Mouse (Mus musculus) megakaryocyte-erythroid progenitor cell, adult 5-6 weeks (primary cell): ENCODE results near the gene Fgfbp3. TPM values are rescaled to one million over a fixed set of nuclear protein-coding genes. Genes with fewer than 3 reads are reported as not detected.
"Not testable (repeated sequence)": the region's sequence is repeated elsewhere in the genome, so short reads cannot be mapped to it uniquely, and the experiment has no call there.

ENCODE experiments used
- ATAC-seq: replicated peaks from 2 replicates; pipeline ENCODE4 v1.8.0; 2016; ENCODE audit warnings: mild to moderate bottlenecking, inconsistent platforms; ENCODE audit not compliant: severe bottlenecking, poor library complexity, low FRiP score, low TSS enrichment
- total RNA-seq, 2 experiments: library from RNA; stranded (forward) in 1 of 2; stranded (reverse) in 1 of 2; fragments of 200-1000, 215-1000 nt in 1 of 2; fragments of >200 nt in 1 of 2; fragmentation: Nextera tagmentation in 1 of 2; gene quantifications; 2 replicates each; pipeline ENCODE4 v1.2.3; 2014 to 2017

The Fgfbp3 gene
- total RNA-seq, 2 experiments from 2014 or later: 5.2 to 6.0 TPM

- ATAC-seq: no peak
Measured at GRCm38 (mm10) chr19:36916206-36916605, 3.2 kb downstream of the Fgfbp3 start.

- ATAC-seq: no peak
Measured at GRCm38 (mm10) chr19:36913064-36913463, 6.4 kb downstream of the Fgfbp3 start.

GRCm38 (mm10) chr19:36910424-36911045 is 8.9 kb downstream of the Fgfbp3 start:
- ATAC-seq: no peak

- peak; percentile 84 for ATAC-seq
Measured at GRCm38 (mm10) chr19:36909676-36910292, 9.6 kb downstream of the Fgfbp3 start.

GRCm38 (mm10) chr19:36909150-36909549 is 10.3 kb downstream of the Fgfbp3 start:
- ATAC-seq: no peak

- peak; percentile 84 for ATAC-seq
Measured at GRCm38 (mm10) chr19:36904211-36905007, 15.0 kb downstream of the Fgfbp3 start.

- no peak for ATAC-seq
Measured at GRCm38 (mm10) chr19:36903377-36903776, 16.0 kb downstream of the Fgfbp3 start.

- peak; percentile 60 for ATAC-seq
Measured at GRCm38 (mm10) chr19:36897778-36898177, 21.6 kb downstream of the Fgfbp3 start.

GRCm38 (mm10) chr19:36896791-36897569 is 22.4 kb downstream of the Fgfbp3 start:
- ATAC-seq: no peak

GRCm38 (mm10) chr19:36891746-36892145 is 27.7 kb downstream of the Fgfbp3 start:
- ATAC-seq: no peak

- no peak for ATAC-seq
Measured at GRCm38 (mm10) chr19:36887706-36888105, 31.7 kb downstream of the Fgfbp3 start.

GRCm38 (mm10) chr19:36886316-36886715 is 33.1 kb downstream of the Fgfbp3 start:
- ATAC-seq: no peak

GRCm38 (mm10) chr19:36883119-36883518 is 36.3 kb downstream of the Fgfbp3 start:
- ATAC-seq: 0 out of 2 replicates have a peak, but pooled peaks have one; percentile 22

GRCm38 (mm10) chr19:36878743-36879495 is 40.5 kb downstream of the Fgfbp3 start:
- ATAC-seq: no peak

- ATAC-seq: no peak
Measured at GRCm38 (mm10) chr19:36877329-36877728, 42.1 kb downstream of the Fgfbp3 start.

- no peak for ATAC-seq
Measured at GRCm38 (mm10) chr19:36874651-36875050, 44.8 kb downstream of the Fgfbp3 start.

GRCm38 (mm10) chr19:36868675-36869074 is 50.7 kb downstream of the Fgfbp3 start:
- not testable (repeated sequence) for ATAC-seq
